Comparison of ENCODE assay signal across 8 mouse cellular contexts in genomic region chr6:67300710-67301163, GRCm38 (mm10).
DNase-seq lines count a peak whose midpoint lies in the region; ATAC-seq lines count a peak whose summit lies in the region.

No protein-coding gene starts in this region.

- no peaks in the 10 kb centered on the region for H3K4me1 ChIP-seq in forebrain, embryonic 13.5 days
- no peaks in the 10 kb centered on the region for H3K4me1 ChIP-seq in forebrain, embryonic 15.5 days
- H3K4me1 ChIP-seq in midbrain, embryonic 14.5 days (ENCODE audit: control insufficient read depth, insufficient read depth, low read length), result 0 out of 2 replicates have a peak, but pooled peaks cover 3% of the 10 kb centered on the region
- no peaks in the 10 kb centered on the region for H3K4me1 ChIP-seq in midbrain, embryonic 10.5 days
- no peaks in the 10 kb centered on the region; the same call in 1 of the 2 replicates for H3K4me1 ChIP-seq in stomach, embryonic 15.5 days

- no peaks in the 10 kb centered on the region for H3K36me3 ChIP-seq in forebrain, embryonic 13.5 days (ENCODE audit: poor library complexity, severe bottlenecking)
- no peaks in the 10 kb centered on the region for H3K36me3 ChIP-seq in forebrain, embryonic 15.5 days
- no peaks in the 10 kb centered on the region for H3K36me3 ChIP-seq in midbrain, embryonic 14.5 days (ENCODE audit: control insufficient read depth, insufficient read depth, low read length)
- no peaks in the 10 kb centered on the region for H3K36me3 ChIP-seq in midbrain, embryonic 10.5 days
- no peaks in the 10 kb centered on the region for H3K36me3 ChIP-seq in stomach, embryonic 15.5 days

- no peak overlapping the region for H3K9ac ChIP-seq in forebrain, embryonic 13.5 days
- no peak overlapping the region for H3K9ac ChIP-seq in forebrain, embryonic 15.5 days (replicated peaks)
- H3K9ac ChIP-seq in midbrain, embryonic 14.5 days (replicated peaks; ENCODE audit: low read length), result no peak overlapping the region
- H3K9ac ChIP-seq in stomach, embryonic 15.5 days, result no peak overlapping the region

- peak; percentile 16 for ATAC-seq in forebrain, embryonic 13.5 days
- no peak for ATAC-seq in forebrain, embryonic 15.5 days (replicated peaks)
- no peak for ATAC-seq in midbrain, embryonic 14.5 days (ENCODE audit: low FRiP score, low TSS enrichment)
- peak; percentile 57; the same call in 1 of the 2 replicates for ATAC-seq in stomach, embryonic 15.5 days (ENCODE audit: insufficient read depth, low FRiP score, low read depth)

- no peaks in the 10 kb centered on the region for H3K9me3 ChIP-seq in forebrain, embryonic 13.5 days (replicated peaks)
- H3K9me3 ChIP-seq in forebrain, embryonic 15.5 days, result no peaks in the 10 kb centered on the region
- H3K9me3 ChIP-seq in midbrain, embryonic 14.5 days (ENCODE audit: control insufficient read depth, low read length), result no peaks in the 10 kb centered on the region
- no peaks in the 10 kb centered on the region for H3K9me3 ChIP-seq in midbrain, embryonic 10.5 days (replicated peaks)
- no peaks in the 10 kb centered on the region for H3K9me3 ChIP-seq in stomach, embryonic 15.5 days

- no peak overlapping the region for H3K4me2 ChIP-seq in forebrain, embryonic 13.5 days
- H3K4me2 ChIP-seq in forebrain, embryonic 15.5 days (replicated peaks), result no peak overlapping the region
- H3K4me2 ChIP-seq in midbrain, embryonic 14.5 days (ENCODE audit: low read length), result no peak overlapping the region
- H3K4me2 ChIP-seq in stomach, embryonic 15.5 days, result no peak overlapping the region

- H3K27ac ChIP-seq in forebrain, embryonic 13.5 days, result no peak overlapping the region
- no peak overlapping the region for H3K27ac ChIP-seq in forebrain, embryonic 15.5 days (replicated peaks)
- no peak overlapping the region for H3K27ac ChIP-seq in midbrain, embryonic 14.5 days (replicated peaks; ENCODE audit: low read depth, low read length)
- no peak overlapping the region for H3K27ac ChIP-seq in midbrain, embryonic 10.5 days (replicated peaks)
- H3K27ac ChIP-seq in stomach, embryonic 15.5 days, result peak overlapping the region; percentile 27

- no peaks in the 10 kb centered on the region for H3K27me3 ChIP-seq in forebrain, embryonic 13.5 days
- H3K27me3 ChIP-seq in forebrain, embryonic 15.5 days, result no peaks in the 10 kb centered on the region
- no peaks in the 10 kb centered on the region for H3K27me3 ChIP-seq in midbrain, embryonic 14.5 days (ENCODE audit: control insufficient read depth, insufficient read depth, low read length)
- H3K27me3 ChIP-seq in midbrain, embryonic 10.5 days (ENCODE audit: low read depth, poor library complexity, severe bottlenecking), result no peaks in the 10 kb centered on the region
- H3K27me3 ChIP-seq in stomach, embryonic 15.5 days (replicated peaks), result no peaks in the 10 kb centered on the region

- 62% methylated on average over 6 of the region's 6 CpGs for WGBS in forebrain, embryonic 13.5 days
- 51% methylated on average over 6 of the region's 6 CpGs for WGBS in forebrain, embryonic 15.5 days
- WGBS in midbrain, embryonic 14.5 days, result 56% methylated on average over 6 of the region's 6 CpGs
- 60% methylated on average over 6 of the region's 6 CpGs for WGBS in midbrain, embryonic 10.5 days
- WGBS in stomach, embryonic 15.5 days, result 30% methylated on average over 6 of the region's 6 CpGs

- peak; percentile 14 for DNase-seq in midbrain, embryonic 14.5 days
- DNase-seq in midbrain, embryonic 10.5 days (ENCODE audit: low spot score), result no peak
- DNase-seq in kidney, postnatal 14 days, result peak; percentile 41
- no peak for DNase-seq in cerebellum, adult 9-10 months
- no peak for DNase-seq in layer of hippocampus, postnatal 36 days

- H3K4me3 ChIP-seq in forebrain, embryonic 13.5 days, result no peak overlapping the region
- no peak overlapping the region for H3K4me3 ChIP-seq in forebrain, embryonic 15.5 days
- no peak overlapping the region for H3K4me3 ChIP-seq in midbrain, embryonic 14.5 days (replicated peaks; ENCODE audit: low read depth, low read length)
- no peak overlapping the region for H3K4me3 ChIP-seq in midbrain, embryonic 10.5 days
- no peak overlapping the region for H3K4me3 ChIP-seq in stomach, embryonic 15.5 days (replicated peaks)

Comparison
In these comparisons a context has a peak if more than half of its experiments do, and no peak if none do; other contexts are left out.
1. ATAC-seq: peak in forebrain, embryonic 13.5 days (single experiment) and stomach, embryonic 15.5 days (single experiment); none in forebrain, embryonic 15.5 days (single experiment) and midbrain, embryonic 14.5 days (single experiment).
2. DNase-seq: peak in midbrain, embryonic 14.5 days (single experiment) and kidney, postnatal 14 days (single experiment); none in midbrain, embryonic 10.5 days (single experiment), cerebellum, adult 9-10 months (single experiment) and layer of hippocampus, postnatal 36 days (0 of 2).